Mouse (Mus musculus) CH12.LX (cell line): ENCODE measurements around the gene Olfr1368. TPM values are rescaled to one million over a fixed set of nuclear protein-coding genes. Genes with fewer than 3 reads are reported as not detected.
A peak's percentile ranks its signal among the peaks of the same experiment; 100 is the strongest.
"Not testable (repeated sequence)": the region's sequence is repeated elsewhere in the genome, so short reads cannot be mapped to it uniquely, and the experiment has no call there.

ENCODE experiments used
- DNase-seq: peaks from one replicate; pipeline ENCODE4 v3.0.0-alpha.2; 2013; ENCODE audit errors: extremely low read depth
- H3K27ac ChIP-seq: 2 replicates; pipeline ENCODE4 v1.5.1; 2012; ENCODE audit warnings: low read depth, mild to moderate bottlenecking, control low read depth, moderate library complexity; ENCODE audit not compliant: insufficient read depth
- H3K27me3 ChIP-seq: replicated peaks from 2 replicates; pipeline ENCODE3; 2012; ENCODE audit warnings: inconsistent platforms
- H3K36me3 ChIP-seq, 2 experiments: replicated peaks in 1 of 2; 2 replicates each; pipeline versions ENCODE3 to v1.6.1; 2012; ENCODE audit warnings: inconsistent platforms in 1 of 2, low read length in 1 of 2, mild to moderate bottlenecking in 1 of 2, mixed read lengths in 1 of 2, moderate library complexity in 1 of 2; ENCODE audit not compliant: control insufficient read depth in 1 of 2, insufficient read depth in 1 of 2
- H3K4me1 ChIP-seq, 2 experiments: 2 replicates each; pipeline ENCODE4 v1.6.1; 2012; ENCODE audit warnings: inconsistent platforms in 1 of 2, moderate library complexity in 1 of 2; ENCODE audit not compliant: insufficient read depth in 2 of 2, control insufficient read depth in 1 of 2
- H3K4me2 ChIP-seq: 2 replicates; pipeline ENCODE4 v1.6.1; 2012; ENCODE audit warnings: low read depth, mild to moderate bottlenecking, control low read depth; ENCODE audit not compliant: poor library complexity, insufficient read depth, severe bottlenecking
- H3K4me3 ChIP-seq, 3 experiments: fragments of 150-350 bp in 1 of 3; sonication (generic) in 1 of 3; replicated peaks in 1 of 3; 2 replicates each; pipeline versions ENCODE3 to v1.5.1; 2011 to 2012; ENCODE audit warnings: low read depth in 2 of 3, low read length in 2 of 3, mild to moderate bottlenecking in 2 of 3, moderate library complexity in 2 of 3, control low read depth in 1 of 3, improper control_type of control experiment in 1 of 3, inconsistent platforms in 1 of 3, mixed read lengths in 1 of 3; ENCODE audit not compliant: poor library complexity in 1 of 3
- H3K79me2 ChIP-seq: replicated peaks from 2 replicates; pipeline ENCODE4 v1.6.1; 2012; ENCODE audit warnings: mild to moderate bottlenecking, moderate library complexity; ENCODE audit not compliant: control insufficient read depth, poor library complexity, insufficient read depth, severe bottlenecking; ENCODE audit errors: extremely low read depth
- H3K9ac ChIP-seq: 2 replicates; pipeline ENCODE4 v1.6.1; 2012; ENCODE audit warnings: low read depth, mild to moderate bottlenecking, control low read depth, moderate library complexity; ENCODE audit not compliant: insufficient read depth
- H3K9me3 ChIP-seq: replicated peaks from 2 replicates; pipeline ENCODE3; 2012; ENCODE audit warnings: low read length, inconsistent platforms, mixed read lengths
- CHD2 ChIP-seq: IDR thresholded peaks from 2 replicates; pipeline ENCODE4 v1.6.1; 2011; ENCODE audit warnings: low read length, improper control_type of control experiment
- CTCF ChIP-seq, 2 experiments: IDR thresholded peaks in 1 of 2; conservative IDR thresholded peaks in 1 of 2; 2 replicates each; pipeline ENCODE4 v1.5.1; 2011 to 2012; ENCODE audit warnings: low read depth in 2 of 2, low read length in 2 of 2, improper control_type of control experiment in 1 of 2, inconsistent platforms in 1 of 2, mild to moderate bottlenecking in 1 of 2, moderate library complexity in 1 of 2
- E2F4 ChIP-seq: IDR thresholded peaks from 2 replicates; pipeline ENCODE4 v1.6.1; 2011; ENCODE audit warnings: low read depth, low read length, improper control_type of control experiment; ENCODE audit not compliant: insufficient replicate concordance
- ELF1 ChIP-seq: IDR thresholded peaks from 2 replicates; pipeline ENCODE4 v1.6.1; 2014; ENCODE audit warnings: low read depth, mild to moderate bottlenecking, inconsistent platforms, low read length, improper control_type of control experiment
- EP300 ChIP-seq: IDR thresholded peaks from 2 replicates; pipeline ENCODE4 v1.6.1; 2011; ENCODE audit warnings: low read length, improper control_type of control experiment
- GABPA ChIP-seq: IDR thresholded peaks from 2 replicates; pipeline ENCODE4 v1.6.1; 2012; ENCODE audit warnings: low read depth, low read length, improper control_type of control experiment, inconsistent platforms; ENCODE audit not compliant: insufficient replicate concordance
- IRF4 ChIP-seq: IDR thresholded peaks from 2 replicates; pipeline ENCODE4 v1.6.1; 2014; ENCODE audit warnings: low read depth, mild to moderate bottlenecking, inconsistent platforms, low read length, improper control_type of control experiment
- MAX ChIP-seq: IDR thresholded peaks from 2 replicates; pipeline ENCODE4 v1.6.1; 2011; ENCODE audit warnings: low read length, improper control_type of control experiment
- MEF2A ChIP-seq: IDR thresholded peaks from 2 replicates; pipeline ENCODE4 v1.6.1; 2014; ENCODE audit warnings: low read depth, mild to moderate bottlenecking, inconsistent platforms, low read length, improper control_type of control experiment, borderline replicate concordance
- MXI1 ChIP-seq: IDR thresholded peaks from 2 replicates; pipeline ENCODE4 v1.6.1; 2011; ENCODE audit warnings: mild to moderate bottlenecking, low read depth, low read length, improper control_type of control experiment
- NELFE ChIP-seq: IDR thresholded peaks from 2 replicates; pipeline ENCODE4 v1.6.1; 2011; ENCODE audit warnings: low read depth, low read length, improper control_type of control experiment
- POLR2A ChIP-seq: IDR thresholded peaks from 2 replicates; pipeline ENCODE4 v1.6.1; 2011; ENCODE audit warnings: low read depth, mild to moderate bottlenecking, improper control_type of control experiment, low read length
- RAD21 ChIP-seq: IDR thresholded peaks from 2 replicates; pipeline ENCODE4 v1.6.1; 2011; ENCODE audit warnings: low read depth, mild to moderate bottlenecking, low read length, improper control_type of control experiment, moderate library complexity
- RCOR1 ChIP-seq: conservative IDR thresholded peaks from 2 replicates; pipeline ENCODE4 v1.6.1; 2012; ENCODE audit warnings: low read depth, mild to moderate bottlenecking, inconsistent platforms, low read length, improper control_type of control experiment
- SMC3 ChIP-seq: IDR thresholded peaks from 2 replicates; pipeline ENCODE4 v1.6.1; 2011; ENCODE audit warnings: low read depth, low read length, improper control_type of control experiment
- TBP ChIP-seq: conservative IDR thresholded peaks from 2 replicates; pipeline ENCODE4 v1.6.1; 2011; ENCODE audit warnings: low read depth, low read length, improper control_type of control experiment
- UBTF ChIP-seq: IDR thresholded peaks from 2 replicates; pipeline ENCODE4 v1.6.1; 2012; ENCODE audit warnings: low read depth, mild to moderate bottlenecking, inconsistent platforms, low read length, improper control_type of control experiment, moderate library complexity
- ZKSCAN1 ChIP-seq: IDR thresholded peaks from 2 replicates; pipeline ENCODE4 v1.6.1; 2012; ENCODE audit warnings: low read depth, inconsistent platforms, low read length, improper control_type of control experiment, borderline replicate concordance
- ZMIZ1 ChIP-seq: IDR thresholded peaks from 2 replicates; pipeline ENCODE4 v1.6.1; 2012; ENCODE audit warnings: low read depth, mild to moderate bottlenecking, inconsistent platforms, low read length, improper control_type of control experiment
- dilution Hi-C: fragments of 300-500 bp; cut with MboI; formaldehyde crosslinking; loops from 2 replicates; pipeline ENCODE4 v1.14.3; 2020; ENCODE audit warnings: low sequenced_read_pairs; ENCODE audit not compliant: extremely low pct_unique_long_range_greater_than_20kb, extremely low pct_ligation_motif_present
- in situ Hi-C: fragments of 300-500 bp; cut with MboI; formaldehyde crosslinking; loops from 3 replicates; pipeline ENCODE4 v1.14.3; 2019; ENCODE audit warnings: low sequenced_read_pairs, low pct_ligation_motif_present, low pct_unique_long_range_greater_than_20kb, mixed read lengths
- polyA plus RNA-seq: library from polyadenylated mRNA; unstranded; fragments of >175 nt; gene quantifications from 2 replicates; pipeline ENCODE4 v1.2.1, GENCODE M21; 2012; ENCODE audit warnings: low read depth; ENCODE audit not compliant: insufficient read length
- total RNA-seq, 2 experiments: library from RNA; depleted of rRNA; stranded (reverse); fragments of 300-350 nt in 1 of 2; fragments of >200 nt in 1 of 2; gene quantifications; 2 replicates each; pipeline ENCODE4 v1.2.3; 2012 to 2014

The Olfr1368 gene
- total and polyA plus RNA-seq, 3 experiments = not detected

DNA sequence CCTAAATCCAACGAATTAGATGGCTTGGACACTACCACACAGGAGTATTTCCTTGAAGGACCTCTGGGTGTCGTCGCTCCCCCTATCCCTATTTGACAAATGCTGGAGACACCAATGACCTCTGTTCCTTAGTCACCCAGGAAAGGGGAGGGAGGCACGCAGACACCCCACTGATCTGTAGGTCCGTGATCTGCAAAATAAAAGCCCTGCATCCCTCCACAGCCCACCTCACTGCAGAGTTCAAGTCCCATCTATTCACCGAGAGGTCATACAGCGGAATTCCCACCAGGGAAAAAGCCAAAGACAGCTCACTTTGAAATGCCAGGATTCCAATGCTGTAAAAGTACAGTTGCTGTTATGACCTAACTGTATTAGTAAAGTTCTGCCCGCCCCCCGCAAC, 12.4 kb upstream of the Olfr1368 start:
- Histone ChIP-seq H3K9ac (no peak overlapping the region), H3K27me3 (peaks cover 17% of the 10 kb centered on the region), H3K27ac (no peak overlapping the region), H3K79me2 (no peaks in the 10 kb centered on the region), H3K4me3 (no peak overlapping the region), H3K4me2 (peak overlapping the region; percentile 76), H3K9me3 (no peaks in the 10 kb centered on the region), H3K4me1 (no peaks in the 10 kb centered on the region; a peak in 1 of 4 replicates), H3K36me3 (no peaks in the 10 kb centered on the region)
- in situ Hi-C loops (loop anchor here (25.0 kb wide), 3 partner anchors 221 to 1046 kb away; no protein-coding TSS in a partner anchor), dilution Hi-C loops (no loop called here)
- no peak for DNase-seq
- TF ChIP-seq MAX (no peak), NELFE (0 out of 2 replicates have a peak, but pooled peaks have one; percentile 2), MXI1 (no peak)

DNA sequence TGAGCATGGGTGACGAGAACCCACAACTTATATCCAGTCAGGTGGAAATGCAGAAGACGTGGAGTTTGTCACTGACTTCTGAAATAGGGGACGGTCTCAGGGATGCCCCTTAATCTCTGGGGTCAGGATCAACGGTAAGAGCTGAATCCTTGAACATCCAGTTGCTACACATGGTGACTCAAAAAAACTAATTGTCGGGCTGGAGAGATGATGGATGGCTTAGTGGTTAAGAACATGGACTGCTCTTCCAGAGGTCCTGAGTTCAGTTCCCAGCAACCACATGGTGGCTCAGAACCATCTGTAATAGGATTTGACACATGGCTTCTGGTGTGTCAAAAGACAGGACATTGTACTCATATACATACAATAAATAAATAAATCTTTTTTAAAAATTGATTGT, 10.2 kb upstream of the Olfr1368 start:
- H3K4me2 ChIP-seq = no peak overlapping the region
- no peaks in the 10 kb centered on the region for H3K36me3 ChIP-seq
- TF ChIP-seq E2F4 (no peak), TBP (peak; percentile 95), RCOR1 (no peak)
- no peak overlapping the region for H3K27ac ChIP-seq
- no peak overlapping the region for H3K9ac ChIP-seq
- H3K27me3 ChIP-seq = peaks cover 15% of the 10 kb centered on the region
- in situ Hi-C loops (loop anchor here (25.0 kb wide), 3 partner anchors 219 to 1044 kb away; no protein-coding TSS in a partner anchor), dilution Hi-C loops (no loop called here)
- no peak for DNase-seq
- no peaks in the 10 kb centered on the region; a peak in 1 of 4 replicates for H3K4me1 ChIP-seq
- no peak overlapping the region for H3K4me3 ChIP-seq
- no peaks in the 10 kb centered on the region for H3K9me3 ChIP-seq
- no peaks in the 10 kb centered on the region for H3K79me2 ChIP-seq

DNA sequence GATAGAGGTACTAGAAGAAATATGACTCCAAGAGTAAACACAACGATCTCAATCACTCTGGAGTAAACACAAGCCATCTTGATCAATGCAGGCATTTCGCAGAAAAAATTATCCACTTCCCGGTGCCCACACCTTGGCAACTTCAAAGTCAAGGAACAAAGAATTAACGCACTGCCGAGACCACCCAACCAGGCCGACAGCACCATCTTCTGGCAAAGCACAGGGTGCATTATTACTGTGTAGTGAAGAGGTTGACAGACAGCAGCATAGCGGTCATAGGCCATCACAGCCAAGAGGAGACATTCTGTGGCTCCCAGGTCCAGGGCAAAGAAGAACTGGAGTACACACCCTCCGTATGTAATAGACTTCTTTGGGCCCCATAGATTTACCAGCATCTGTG, 3.2 kb downstream of the Olfr1368 start:
- no peak for TF ChIP-seq ZKSCAN1
- TF ChIP-seq IRF4 = no peak
- TF ChIP-seq SMC3 = peak; percentile 35
- no peak for TF ChIP-seq CHD2
- TF ChIP-seq EP300 = no peak
- no peak for TF ChIP-seq ELF1
- TF ChIP-seq ZMIZ1 = no peak
- no peak for TF ChIP-seq POLR2A
- no peak for TF ChIP-seq MEF2A
- TF ChIP-seq GABPA = no peak
- peak; percentile 75 for TF ChIP-seq RAD21
- no peak for TF ChIP-seq TBP
- TF ChIP-seq CTCF (conservative IDR thresholded peaks at IDR 0.05 in 1 of 2, IDR thresholded peaks at IDR 0.05 in 1 of 2; ENCODE audit: low read depth in 2 of 2, low read length in 2 of 2) = peak; percentile 27 to 70; a peak in 3 of 4 replicates
- no peak for TF ChIP-seq UBTF
- no peak for TF ChIP-seq MXI1
- H3K36me3 ChIP-seq = no peaks in the 10 kb centered on the region
- no peak overlapping the region for H3K27ac ChIP-seq
- H3K9ac ChIP-seq = no peak overlapping the region
- no peaks in the 10 kb centered on the region for H3K9me3 ChIP-seq
- no peak overlapping the region for H3K4me2 ChIP-seq
- in situ Hi-C loops (no loop called here), dilution Hi-C loops (no loop called here)
- peaks cover 2% of the 10 kb centered on the region for H3K27me3 ChIP-seq
- peak; percentile 11 for DNase-seq
- no peaks in the 10 kb centered on the region for H3K79me2 ChIP-seq
- no peaks in the 10 kb centered on the region for H3K4me1 ChIP-seq
- H3K4me3 ChIP-seq = no peak overlapping the region

DNA sequence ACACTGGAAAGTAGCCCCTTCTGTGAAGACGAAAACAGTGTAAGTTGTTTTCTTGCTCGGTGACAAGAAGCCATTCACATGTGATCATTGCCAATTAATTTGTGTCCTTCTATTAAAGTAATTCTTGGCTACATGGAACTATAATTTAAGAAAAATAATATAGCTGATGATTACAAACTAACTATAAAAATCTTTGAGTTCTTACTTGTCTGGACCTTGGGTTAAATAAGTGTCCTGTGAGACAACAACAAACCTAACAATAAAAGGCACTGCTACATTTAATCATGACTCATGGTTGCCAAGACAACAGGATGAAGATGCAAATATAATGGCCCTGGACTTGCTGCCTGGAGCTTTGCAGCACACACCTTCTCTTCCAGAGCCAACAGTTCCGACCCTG, 16.3 kb downstream of the Olfr1368 start, which contains the start of gene Olfr263:
Olfr263 (plus strand) TSS at position 301 of the 400 bp plus-strand sequence.
- H3K4me3 ChIP-seq, H3K9ac ChIP-seq, H3K27ac ChIP-seq, H3K4me1 ChIP-seq, H3K36me3 ChIP-seq, H3K4me2 ChIP-seq, H3K79me2 ChIP-seq, DNase-seq, dilution Hi-C loops, in situ Hi-C loops, H3K27me3 ChIP-seq, H3K9me3 ChIP-seq: not testable (repeated sequence)
